10 mouse cellular contexts compared by ENCODE assay signal in genomic region chr19:59742946-59743345, GRCm38 (mm10).
DNase-seq lines count a peak whose midpoint lies in the region; ATAC-seq and TF ChIP-seq lines count a peak whose summit lies in the region.
"Had no signal": no experiment of that assay in that cellular context is flagged by ENCODE, and none has a peak within 500 bp of the region (broad histone marks: within the 10 kb centered on the region; RNA-seq: fewer than 3 reads in every experiment).

No protein-coding gene starts in this region.

- H3K27me3 ChIP-seq in heart, postnatal 0 days (ENCODE audit: control insufficient read depth, insufficient read depth, low read length): no peaks in the 10 kb centered on the region
- no peaks in the 10 kb centered on the region for H3K27me3 ChIP-seq in heart, embryonic 11.5 days (ENCODE audit: control insufficient read depth, insufficient read depth, low read length)
- no peaks in the 10 kb centered on the region for H3K27me3 ChIP-seq in lung, embryonic 14.5 days (ENCODE audit: insufficient read depth, low read length)
- no peaks in the 10 kb centered on the region for H3K27me3 ChIP-seq in intestine, embryonic 16.5 days (replicated peaks; ENCODE audit: control insufficient read depth, insufficient read depth, low read length)
- H3K27me3 ChIP-seq: embryonic facial prominence, embryonic 13.5 days; lung, embryonic 15.5 days had no signal

- no peak overlapping the region for H3K4me3 ChIP-seq in heart, postnatal 0 days (ENCODE audit: low read depth, low read length)
- H3K4me3 ChIP-seq in heart, embryonic 11.5 days (ENCODE audit: low read depth, low read length): no peak overlapping the region
- no peak overlapping the region for H3K4me3 ChIP-seq in lung, embryonic 14.5 days (ENCODE audit: low read depth, low read length)
- no peak overlapping the region for H3K4me3 ChIP-seq in intestine, embryonic 16.5 days (ENCODE audit: low read length)
- H3K4me3 ChIP-seq: embryonic facial prominence, embryonic 13.5 days; lung, embryonic 15.5 days had no signal

- H3K4me2 ChIP-seq in heart, postnatal 0 days (ENCODE audit: low read depth, low read length): no peak overlapping the region
- H3K4me2 ChIP-seq in heart, embryonic 11.5 days: no peak overlapping the region
- no peak overlapping the region for H3K4me2 ChIP-seq in lung, embryonic 14.5 days
- H3K4me2 ChIP-seq in intestine, embryonic 16.5 days (ENCODE audit: low read depth, low read length): no peak overlapping the region
- H3K4me2 ChIP-seq: embryonic facial prominence, embryonic 13.5 days; lung, embryonic 15.5 days had no signal

- no peak for TF ChIP-seq EP300 in heart, postnatal 0 days (IDR thresholded peaks at IDR 0.05; ENCODE audit: low read depth)

- H3K36me3 ChIP-seq in heart, postnatal 0 days (replicated peaks; ENCODE audit: control insufficient read depth, insufficient read depth, low read length): no peaks in the 10 kb centered on the region
- H3K36me3 ChIP-seq in heart, embryonic 11.5 days (ENCODE audit: control insufficient read depth, insufficient read depth, low read length): no peaks in the 10 kb centered on the region
- H3K36me3 ChIP-seq in lung, embryonic 14.5 days (ENCODE audit: insufficient read depth): no peaks in the 10 kb centered on the region
- no peaks in the 10 kb centered on the region for H3K36me3 ChIP-seq in intestine, embryonic 16.5 days (ENCODE audit: control insufficient read depth, insufficient read depth, low read length)
- H3K36me3 ChIP-seq: embryonic facial prominence, embryonic 13.5 days; lung, embryonic 15.5 days had no signal

- no peak overlapping the region for H3K9ac ChIP-seq in heart, postnatal 0 days (replicated peaks; ENCODE audit: low read depth, low read length)
- H3K9ac ChIP-seq in heart, embryonic 11.5 days (ENCODE audit: low read depth, low read length): no peak overlapping the region
- H3K9ac ChIP-seq in lung, embryonic 14.5 days: no peak overlapping the region
- H3K9ac ChIP-seq in intestine, embryonic 16.5 days (ENCODE audit: low read depth, low read length): no peak overlapping the region
- H3K9ac ChIP-seq: embryonic facial prominence, embryonic 13.5 days; lung, embryonic 15.5 days had no signal

- TF ChIP-seq CTCF in heart, postnatal 0 days (IDR thresholded peaks at IDR 0.05; ENCODE audit: low read depth): peak; percentile 59
- peak; percentile 77 for TF ChIP-seq CTCF in lung, embryonic 14.5 days (IDR thresholded peaks at IDR 0.05; ENCODE audit: low read depth)

- no peak for ATAC-seq in heart, postnatal 0 days (ENCODE audit: insufficient read depth, low read depth)
- ATAC-seq in heart, embryonic 11.5 days (replicated peaks; ENCODE audit: insufficient number of reproducible peaks, low FRiP score, low TSS enrichment): no peak
- ATAC-seq in common myeloid progenitor, adult 5-6 weeks (replicated peaks; ENCODE audit: low read depth, poor library complexity, severe bottlenecking): peak; percentile 86
- peak; percentile 38; the same call in 1 of the 2 replicates for ATAC-seq in lung, embryonic 14.5 days (ENCODE audit: insufficient read depth)
- no peak for ATAC-seq in intestine, embryonic 16.5 days

- WGBS in heart, postnatal 0 days: 24% methylated on average over 3 of the region's 3 CpGs
- 29% methylated on average over 3 of the region's 3 CpGs for WGBS in heart, embryonic 11.5 days (ENCODE audit: insufficient replicate concordance)
- WGBS in lung, embryonic 14.5 days: 27% methylated on average over 3 of the region's 3 CpGs
- WGBS in intestine, embryonic 16.5 days: 28% methylated on average over 3 of the region's 3 CpGs

- H3K9me3 ChIP-seq in heart, postnatal 0 days (replicated peaks; ENCODE audit: control insufficient read depth, low read length): no peaks in the 10 kb centered on the region
- no peaks in the 10 kb centered on the region for H3K9me3 ChIP-seq in heart, embryonic 11.5 days (replicated peaks; ENCODE audit: control insufficient read depth, low read length)
- H3K9me3 ChIP-seq in lung, embryonic 14.5 days (ENCODE audit: low read depth, low read length): no peaks in the 10 kb centered on the region
- no peaks in the 10 kb centered on the region for H3K9me3 ChIP-seq in intestine, embryonic 16.5 days (ENCODE audit: control insufficient read depth, low read length)
- H3K9me3 ChIP-seq: embryonic facial prominence, embryonic 13.5 days; lung, embryonic 15.5 days had no signal

- H3K27ac ChIP-seq in heart, postnatal 0 days (ENCODE audit: low read depth): no peak overlapping the region
- no peak overlapping the region for H3K27ac ChIP-seq in heart, embryonic 11.5 days (ENCODE audit: low read depth, low read length)
- no peak overlapping the region for H3K27ac ChIP-seq in lung, embryonic 14.5 days (ENCODE audit: low read depth)
- no peak overlapping the region for H3K27ac ChIP-seq in intestine, embryonic 16.5 days (ENCODE audit: low read length)
- H3K27ac ChIP-seq: embryonic facial prominence, embryonic 13.5 days; lung, embryonic 15.5 days had no signal

- no peaks in the 10 kb centered on the region for H3K4me1 ChIP-seq in heart, postnatal 0 days (ENCODE audit: control insufficient read depth, insufficient read depth)
- no peaks in the 10 kb centered on the region for H3K4me1 ChIP-seq in heart, embryonic 11.5 days (ENCODE audit: control insufficient read depth, insufficient read depth, low read length)
- H3K4me1 ChIP-seq in lung, embryonic 14.5 days (ENCODE audit: insufficient read depth): no peaks in the 10 kb centered on the region
- H3K4me1 ChIP-seq in intestine, embryonic 16.5 days (ENCODE audit: control insufficient read depth, insufficient read depth, low read length): no peaks in the 10 kb centered on the region
- H3K4me1 ChIP-seq: lung, embryonic 15.5 days had no signal

- DNase-seq in heart, postnatal 0 days (ENCODE audit: low spot score): peak; percentile 24
- DNase-seq in right cerebral cortex, adult 2 months (ENCODE audit: low spot score in 2 of 2): peak; percentile 23 to 31
- DNase-seq in right cerebral cortex, postnatal 14 days: no peak
- DNase-seq in lung, embryonic 14.5 days: peak; percentile 62
- no peak for DNase-seq in gastrocnemius, adult 8-10 months (ENCODE audit: low spot score in 2 of 2)

Comparison
In these comparisons a context has a peak if more than half of its experiments do, and no peak if none do; other contexts are left out.
1. DNase-seq: peak in heart, postnatal 0 days (single experiment), right cerebral cortex, adult 2 months (2 of 2) and lung, embryonic 14.5 days (single experiment); none in right cerebral cortex, postnatal 14 days (single experiment) and gastrocnemius, adult 8-10 months (0 of 2).
2. ATAC-seq: peak in common myeloid progenitor, adult 5-6 weeks (single experiment) and lung, embryonic 14.5 days (single experiment); none in heart, postnatal 0 days (single experiment), heart, embryonic 11.5 days (single experiment) and intestine, embryonic 16.5 days (single experiment).